Mouse (Mus musculus) hindbrain, embryonic 12.5 days (tissue): Measurements from ENCODE around the gene Zglp1. TPM values are rescaled to one million over a fixed set of nuclear protein-coding genes. Genes with fewer than 3 reads are reported as not detected.
A peak's percentile ranks its signal among the peaks of the same experiment; 100 is the strongest.

Source experiments
- ATAC-seq: fragments of 200-750 bp; cut with Nextera tagmentation; 2 replicates; pipeline ENCODE4 v1.8.0; 2017; ENCODE audit warnings: moderate TSS enrichment; ENCODE audit not compliant: low FRiP score
- H3K27ac ChIP-seq: fragments of 300-500 bp; sonication (generic); 2 replicates; pipeline ENCODE4 v1.5.1; 2016; ENCODE audit warnings: mild to moderate bottlenecking
- H3K27me3 ChIP-seq: fragments of 300-500 bp; sonication (generic); 2 replicates; pipeline ENCODE4 v1.6.1; 2016; ENCODE audit warnings: mild to moderate bottlenecking
- H3K36me3 ChIP-seq: fragments of 300-500 bp; sonication (generic); 2 replicates; pipeline ENCODE4 v1.6.1; 2016; ENCODE audit warnings: mild to moderate bottlenecking
- H3K4me1 ChIP-seq: fragments of 300-500 bp; sonication (generic); 2 replicates; pipeline ENCODE4 v1.6.1; 2016
- H3K4me2 ChIP-seq: fragments of 300-500 bp; sonication (generic); replicated peaks from 2 replicates; pipeline ENCODE4 v1.6.1; 2016; ENCODE audit warnings: mild to moderate bottlenecking
- H3K4me3 ChIP-seq: fragments of 300-500 bp; sonication (generic); 2 replicates; pipeline ENCODE4 v1.5.1; 2016; ENCODE audit warnings: mild to moderate bottlenecking
- H3K9ac ChIP-seq: fragments of 300-500 bp; sonication (generic); 2 replicates; pipeline ENCODE4 v1.6.1; 2016; ENCODE audit warnings: mild to moderate bottlenecking, moderate library complexity
- H3K9me3 ChIP-seq: fragments of 300-500 bp; sonication (generic); replicated peaks from 2 replicates; pipeline ENCODE4 v1.6.1; 2016; ENCODE audit warnings: mild to moderate bottlenecking
- WGBS: fragments of 180-500 bp; shearing (Covaris S2); methylation state at CpG from one replicate; pipeline ENCODE4 v1.1.7; 2016; 5-methylcytosine and 5-hydroxymethylcytosine counted together
- polyA plus RNA-seq: library from polyadenylated mRNA; unstranded; fragments of >200 nt; fragmentation: Nextera tagmentation; extraction: Ambion mirVana; gene quantifications from 2 replicates; pipeline ENCODE4 v1.2.1, GENCODE M21; 2016

The Zglp1 gene
- polyA plus RNA-seq, 1 experiment from 2014 or later = not detected

DNA sequence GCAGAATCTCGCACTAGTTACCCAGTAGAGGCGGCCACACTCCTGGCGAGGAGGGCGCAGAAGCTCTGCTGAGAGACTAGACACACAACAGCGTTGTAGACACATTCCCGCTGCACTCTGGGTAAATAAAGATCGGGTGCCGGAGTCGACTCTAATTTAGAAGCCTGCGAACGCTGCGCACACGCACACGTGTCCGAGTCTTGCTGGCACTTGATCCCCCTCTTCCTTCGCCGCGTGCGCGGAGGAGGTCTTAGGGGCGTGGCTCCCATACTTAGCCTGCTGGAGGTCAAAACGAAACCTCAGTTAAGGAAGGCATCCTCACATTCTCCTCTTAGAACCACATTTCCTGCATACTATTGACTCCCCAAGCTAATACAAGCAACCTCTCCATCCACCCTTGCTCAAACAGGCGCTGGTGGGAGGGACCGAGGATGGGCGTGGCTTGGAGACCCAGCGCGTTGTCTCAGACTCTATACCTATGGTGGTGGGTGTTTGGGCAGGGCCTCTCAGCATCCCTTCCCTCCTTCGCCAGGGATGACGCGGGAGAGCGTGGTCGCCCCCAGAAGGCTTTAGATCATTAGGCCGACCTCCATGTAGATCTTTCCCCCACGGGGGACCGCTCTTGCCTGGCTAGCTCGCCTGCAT, 35.5 kb downstream of the Zglp1 start:
- peaks cover 37% of the 10 kb centered on the region for H3K4me1 ChIP-seq
- ATAC-seq = peak; percentile 48; the same call in 1 of the 2 replicates
- WGBS = under 1% methylated on average over 36 of the region's 36 CpGs
- no peak overlapping the region for H3K27ac ChIP-seq
- peak overlapping the region; percentile 41 for H3K4me3 ChIP-seq
- no peaks in the 10 kb centered on the region for H3K9me3 ChIP-seq
- H3K4me2 ChIP-seq = peak overlapping the region; percentile 70
- peaks cover 98% of the 10 kb centered on the region for H3K27me3 ChIP-seq
- H3K9ac ChIP-seq = 0 out of 2 replicates have a peak overlapping the region, but pooled peaks have one; percentile 46
- H3K36me3 ChIP-seq = no peaks in the 10 kb centered on the region

DNA sequence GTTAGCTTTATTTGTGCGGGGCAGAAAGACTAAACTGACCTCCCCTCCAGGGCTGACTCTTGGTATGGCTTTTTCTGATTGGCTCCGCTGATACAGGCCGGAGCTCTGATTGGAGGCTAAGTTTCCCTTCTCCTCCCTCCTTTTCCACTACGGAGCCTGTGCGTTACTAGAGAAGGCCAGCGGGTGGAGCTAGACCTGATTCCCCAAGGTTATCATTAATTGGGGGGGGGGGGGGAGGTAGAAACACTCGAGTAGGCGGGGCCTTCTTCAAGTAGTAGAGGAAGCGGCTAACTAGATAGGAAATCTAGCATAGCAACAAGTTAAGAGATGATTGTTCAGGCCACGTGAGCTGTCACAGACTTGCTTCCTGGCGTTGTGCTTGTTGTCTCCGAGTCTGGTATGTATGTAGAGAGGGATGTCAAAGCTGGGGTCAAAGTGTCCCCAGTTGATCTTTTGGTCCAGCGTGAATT, 36.1 kb downstream of the Zglp1 start:
- H3K4me2 ChIP-seq = peak overlapping the region; percentile 70
- ATAC-seq = peak; percentile 40; the same call in 1 of the 2 replicates
- H3K36me3 ChIP-seq = no peaks in the 10 kb centered on the region
- no peaks in the 10 kb centered on the region for H3K9me3 ChIP-seq
- H3K4me1 ChIP-seq = peaks cover 37% of the 10 kb centered on the region
- peaks cover 96% of the 10 kb centered on the region for H3K27me3 ChIP-seq
- under 1% methylated on average over 13 of the region's 13 CpGs for WGBS
- peak overlapping the region; percentile 41 for H3K4me3 ChIP-seq
- no peak overlapping the region for H3K9ac ChIP-seq
- H3K27ac ChIP-seq = no peak overlapping the region

DNA sequence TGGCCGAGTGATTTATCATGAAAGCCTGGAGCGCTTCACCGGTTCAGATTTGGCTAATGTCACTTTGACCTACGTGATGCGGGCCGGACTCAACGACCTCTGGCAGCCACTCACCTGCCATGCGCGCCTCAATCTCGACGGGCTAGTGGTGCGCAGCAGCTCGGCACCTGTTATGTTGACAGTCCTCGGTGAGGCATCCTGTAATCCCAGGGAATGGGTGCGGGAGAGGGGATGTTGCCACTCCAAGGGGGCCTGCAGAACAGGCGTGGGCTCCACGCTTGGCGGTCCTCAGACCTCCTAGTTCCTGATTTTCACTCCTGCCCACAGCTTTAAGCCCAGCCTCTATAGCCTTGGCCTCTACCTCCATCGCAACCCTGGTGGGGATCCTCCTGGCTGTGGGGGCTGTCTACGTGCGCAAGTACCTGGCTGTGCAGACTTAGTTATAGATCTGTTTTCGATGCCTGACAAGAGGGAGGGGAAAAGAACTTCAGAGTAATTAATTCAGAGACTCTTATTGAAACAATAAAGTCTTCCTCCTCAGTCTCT, 36.8 kb downstream of the Zglp1 start:
- ATAC-seq = 0 out of 2 replicates have a peak, but pooled peaks have one; percentile 3
- WGBS = 26% methylated on average over 22 of the region's 22 CpGs
- peaks cover 96% of the 10 kb centered on the region for H3K27me3 ChIP-seq
- H3K9me3 ChIP-seq = no peaks in the 10 kb centered on the region
- no peak overlapping the region for H3K27ac ChIP-seq
- H3K4me1 ChIP-seq = peaks cover 37% of the 10 kb centered on the region
- H3K4me3 ChIP-seq = no peak overlapping the region; the same call in 1 of the 2 replicates
- H3K36me3 ChIP-seq = no peaks in the 10 kb centered on the region
- H3K9ac ChIP-seq = no peak overlapping the region
- H3K4me2 ChIP-seq = peak overlapping the region; percentile 70; the same call in 1 of the 2 replicates

DNA sequence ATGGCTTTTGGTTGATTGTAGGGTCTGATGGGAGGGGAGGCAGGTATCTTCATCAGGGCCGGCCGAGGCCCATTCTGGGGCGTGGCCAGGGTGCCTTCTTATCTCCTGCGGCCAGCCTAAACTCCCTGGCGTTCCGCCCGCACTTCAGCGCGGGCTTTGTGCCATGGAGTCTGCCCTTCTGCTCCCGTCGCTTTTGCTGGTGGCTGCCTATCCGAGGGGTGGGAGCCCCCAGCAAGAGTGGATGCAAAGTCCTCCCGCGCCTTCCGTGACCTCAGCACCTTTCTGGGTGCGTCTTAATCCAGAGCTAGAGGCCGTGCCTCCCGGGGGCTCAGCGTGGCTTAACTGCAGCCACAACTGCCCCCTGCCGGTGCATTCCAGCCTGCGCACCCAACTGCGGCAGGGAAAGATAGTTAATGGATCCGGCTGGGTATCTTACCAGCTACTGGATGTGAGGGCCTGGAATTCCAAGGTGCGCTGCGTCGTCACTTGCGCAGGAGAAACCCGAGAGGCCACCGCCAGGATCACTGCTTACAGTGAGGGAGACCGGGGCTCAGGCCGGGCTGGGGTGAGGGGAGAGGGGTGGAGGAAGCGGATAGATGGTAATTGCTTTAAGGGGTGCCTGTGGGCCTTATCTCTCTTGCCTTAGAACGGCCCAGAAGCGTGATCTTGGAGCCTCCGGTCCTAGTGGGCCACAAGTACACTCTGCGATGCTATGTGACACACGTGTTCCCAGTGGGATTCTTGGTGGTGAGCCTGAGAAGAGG, 37.4 kb downstream of the Zglp1 start, which contains the start of gene Icam4:
TSS of gene Icam4 (plus strand) at position 83 of the 764 bp plus-strand sequence.
- Histone ChIP-seq H3K36me3 (no peaks in the 10 kb centered on the region), H3K9me3 (no peaks in the 10 kb centered on the region), H3K4me3 (peak within 1 kb of the TSS; percentile 25), H3K27me3 (peaks cover 89% of the 10 kb centered on the region), H3K4me2 (peak within 1 kb of the TSS; percentile 51), H3K4me1 (peaks cover 37% of the 10 kb centered on the region), H3K9ac (0 out of 2 replicates have a peak within 1 kb of the TSS, but pooled peaks have one; percentile 42), H3K27ac (no peak within 1 kb of the TSS)
- peak; percentile 21; the same call in 1 of the 2 replicates for ATAC-seq
- WGBS = 4% methylated on average over 37 of the region's 37 CpGs

DNA sequence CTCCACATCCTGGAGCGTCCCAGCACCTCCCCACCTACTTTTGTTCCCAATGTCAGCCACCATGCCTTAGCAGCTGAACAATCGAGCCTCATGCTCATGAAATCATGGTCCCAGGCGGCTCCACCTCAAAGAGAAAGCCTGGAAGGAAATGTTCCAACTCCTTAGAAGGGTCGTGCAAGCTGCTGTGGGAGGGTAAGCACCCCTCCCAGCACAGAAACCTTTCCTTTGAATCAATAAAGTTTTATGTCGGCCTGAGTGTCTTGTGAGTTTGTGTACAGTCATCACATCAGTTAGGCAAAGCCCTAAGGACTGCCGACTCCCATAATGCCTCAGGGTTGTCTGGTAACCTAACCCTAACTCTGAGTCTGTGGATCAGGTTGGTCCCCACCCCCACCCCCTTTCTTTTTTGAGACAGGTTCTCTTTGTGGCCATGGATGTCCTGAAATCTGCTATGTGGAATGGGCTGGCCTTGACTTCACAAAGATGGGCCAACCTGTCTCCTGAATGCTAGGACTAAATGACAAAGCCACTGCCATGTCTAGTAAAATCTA, 38.3 kb downstream of the Zglp1 start:
- Histone ChIP-seq H3K9ac (no peak overlapping the region), H3K4me1 (peaks cover 37% of the 10 kb centered on the region), H3K4me2 (no peak overlapping the region), H3K27ac (no peak overlapping the region), H3K4me3 (no peak overlapping the region), H3K36me3 (no peaks in the 10 kb centered on the region), H3K9me3 (no peaks in the 10 kb centered on the region), H3K27me3 (peaks cover 82% of the 10 kb centered on the region)
- no peak for ATAC-seq
- 72% methylated on average over 6 of the region's 6 CpGs for WGBS

DNA sequence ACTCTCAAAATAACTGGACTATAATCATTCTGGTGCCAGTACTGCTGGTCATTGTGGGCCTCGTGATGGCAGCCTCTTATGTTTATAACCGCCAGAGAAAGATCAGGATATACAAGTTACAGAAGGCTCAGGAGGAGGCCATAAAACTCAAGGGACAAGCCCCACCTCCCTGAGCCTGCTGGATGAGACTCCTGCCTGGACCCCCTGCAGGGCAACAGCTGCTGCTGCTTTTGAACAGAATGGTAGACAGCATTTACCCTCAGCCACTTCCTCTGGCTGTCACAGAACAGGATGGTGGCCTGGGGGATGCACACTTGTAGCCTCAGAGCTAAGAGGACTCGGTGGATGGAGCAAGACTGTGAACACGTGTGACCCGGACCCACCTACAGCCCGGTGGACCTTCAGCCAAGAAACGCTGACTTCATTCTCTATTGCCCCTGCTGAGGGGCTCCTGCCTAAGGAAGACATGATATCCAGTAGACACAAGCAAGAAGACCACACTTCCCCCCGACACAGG, 39.1 kb downstream of the Zglp1 start:
- 46% methylated on average over 8 of the region's 8 CpGs for WGBS
- Histone ChIP-seq H3K4me2 (no peak overlapping the region), H3K4me1 (peaks cover 29% of the 10 kb centered on the region), H3K4me3 (no peak overlapping the region), H3K9ac (no peak overlapping the region), H3K27ac (no peak overlapping the region), H3K27me3 (peaks cover 74% of the 10 kb centered on the region), H3K36me3 (no peaks in the 10 kb centered on the region), H3K9me3 (no peaks in the 10 kb centered on the region)
- no peak for ATAC-seq

GRCm38 (mm10) chr9:21026849-21027248, 40.0 kb downstream of the Zglp1 start:
- H3K4me3 ChIP-seq = no peak overlapping the region
- no peak overlapping the region for H3K4me2 ChIP-seq
- ATAC-seq = no peak
- H3K9me3 ChIP-seq = no peaks in the 10 kb centered on the region
- no peak overlapping the region for H3K9ac ChIP-seq
- 81% methylated on average over 12 of the region's 12 CpGs for WGBS
- H3K27me3 ChIP-seq = peaks cover 68% of the 10 kb centered on the region
- no peak overlapping the region for H3K27ac ChIP-seq
- H3K4me1 ChIP-seq = peaks cover 22% of the 10 kb centered on the region
- H3K36me3 ChIP-seq = no peaks in the 10 kb centered on the region

DNA sequence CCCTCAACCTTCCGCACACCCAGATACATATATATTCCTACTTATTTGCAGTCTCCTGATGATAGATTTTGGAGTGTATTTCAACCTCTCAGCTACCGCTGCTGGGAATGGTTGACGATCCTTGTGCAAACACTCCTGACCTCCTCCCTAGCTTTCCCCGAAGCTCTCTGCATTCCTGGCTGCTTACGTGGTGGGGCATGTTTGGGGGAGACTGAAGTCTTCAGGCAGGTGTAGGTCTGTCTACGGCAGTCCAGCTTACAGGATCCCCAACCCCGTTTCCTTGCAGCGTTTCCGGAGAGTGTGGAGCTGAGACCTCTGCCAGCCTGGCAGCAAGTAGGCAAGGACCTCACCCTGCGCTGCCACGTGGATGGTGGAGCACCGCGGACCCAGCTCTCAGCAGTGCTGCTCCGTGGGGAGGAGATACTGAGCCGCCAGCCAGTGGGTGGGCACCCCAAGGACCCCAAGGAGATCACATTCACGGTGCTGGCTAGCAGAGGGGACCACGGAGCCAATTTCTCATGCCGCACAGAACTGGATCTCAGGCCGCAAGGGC, 41.6 kb downstream of the Zglp1 start:
- Histone ChIP-seq H3K4me3 (no peak overlapping the region), H3K9me3 (no peaks in the 10 kb centered on the region), H3K27ac (no peak overlapping the region), H3K27me3 (peaks cover 60% of the 10 kb centered on the region), H3K36me3 (no peaks in the 10 kb centered on the region), H3K9ac (no peak overlapping the region), H3K4me2 (no peak overlapping the region), H3K4me1 (peaks cover 9% of the 10 kb centered on the region; the same call in 1 of the 2 replicates)
- ATAC-seq = no peak
- WGBS = 76% methylated on average over 19 of the region's 19 CpGs

- no peak overlapping the region for H3K4me3 ChIP-seq
- H3K36me3 ChIP-seq = no peaks in the 10 kb centered on the region
- peaks cover under 1% of the 10 kb centered on the region; the same call in 1 of the 2 replicates for H3K4me1 ChIP-seq
- no peak for ATAC-seq
- H3K9ac ChIP-seq = no peak overlapping the region
- no peaks in the 10 kb centered on the region for H3K9me3 ChIP-seq
- no peak overlapping the region for H3K4me2 ChIP-seq
- WGBS = 90% methylated on average over 1 of the region's 1 CpGs
- H3K27ac ChIP-seq = no peak overlapping the region
- peaks cover 46% of the 10 kb centered on the region for H3K27me3 ChIP-seq
These were observed 44.2 kb downstream of the Zglp1 start for GRCm38 (mm10) chr9:21022726-21023125.

DNA sequence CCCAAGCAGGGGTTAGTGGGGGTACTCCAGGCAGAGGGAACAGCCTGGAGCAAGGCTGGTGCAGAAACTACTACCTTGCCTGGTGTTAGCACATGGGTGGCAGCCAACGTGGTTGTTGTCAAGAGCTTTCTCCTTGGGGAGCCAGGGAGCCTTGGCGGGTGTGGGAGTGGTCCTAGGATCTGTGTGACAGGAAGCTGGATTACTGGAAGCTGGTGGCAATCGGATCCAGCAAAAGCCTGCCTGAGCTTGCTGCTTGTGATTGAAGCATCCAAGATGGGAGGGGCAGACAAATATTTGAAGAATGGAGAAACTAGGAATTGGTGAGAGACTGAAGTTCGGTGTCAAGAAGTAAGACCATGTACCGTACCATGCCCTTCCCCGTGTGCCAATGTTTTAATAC, 44.6 kb downstream of the Zglp1 start:
- no peaks in the 10 kb centered on the region for H3K4me1 ChIP-seq
- H3K27ac ChIP-seq = no peak overlapping the region
- no peak for ATAC-seq
- 65% methylated on average over 6 of the region's 6 CpGs for WGBS
- H3K36me3 ChIP-seq = no peaks in the 10 kb centered on the region
- no peak overlapping the region for H3K4me3 ChIP-seq
- peaks cover 46% of the 10 kb centered on the region for H3K27me3 ChIP-seq
- no peak overlapping the region for H3K9ac ChIP-seq
- no peaks in the 10 kb centered on the region for H3K9me3 ChIP-seq
- no peak overlapping the region for H3K4me2 ChIP-seq

GRCm38 (mm10) chr9:21021363-21021762, 45.5 kb downstream of the Zglp1 start:
- ATAC-seq = no peak
- no peak overlapping the region for H3K4me3 ChIP-seq
- H3K4me2 ChIP-seq = no peak overlapping the region
- peaks cover 46% of the 10 kb centered on the region for H3K27me3 ChIP-seq
- no peaks in the 10 kb centered on the region for H3K9me3 ChIP-seq
- no peak overlapping the region for H3K27ac ChIP-seq
- no peak overlapping the region for H3K9ac ChIP-seq
- 78% methylated on average over 3 of the region's 3 CpGs for WGBS
- H3K36me3 ChIP-seq = no peaks in the 10 kb centered on the region
- no peaks in the 10 kb centered on the region for H3K4me1 ChIP-seq
